Mouse (Mus musculus) adrenal gland (tissue): Measurements from ENCODE around the gene Pbld1.

Experiments
- intact Hi-C: fragments of 180-260 bp; cut with DNase I; formaldehyde crosslinking; loops from one replicate; pipeline ENCODE4 v1.15.1; 2025
- long read RNA-seq, 2 experiments: library from polyadenylated mRNA; unstranded; transcript quantifications; one replicate each; pipeline ENCODE4 v2.0.0; 2020; ENCODE audit warnings: borderline replicate concordance in 1 of 2; ENCODE audit not compliant: insufficient replicate concordance in 1 of 2

The Pbld1 gene
- long read RNA-seq, experiment 1 = 0 reads
- long read RNA-seq, experiment 2 = 0 reads

GRCm38 (mm10) chr10:63059862-63060261 lies at the start of gene Pbld1:
TSS of gene Pbld1 (plus strand) at chr10:63060162.
- intact Hi-C loops = loop anchor here (2.0 kb wide), 1 partner anchor 31 kb away; no protein-coding TSS in a partner anchor

GRCm38 (mm10) chr10:63010268-63010667 lies 49.7 kb upstream of the Pbld1 start:
- intact Hi-C loops = no loop called here

- intact Hi-C loops = no loop called here
These were observed 48.4 kb upstream of the Pbld1 start for GRCm38 (mm10) chr10:63011556-63011955.

GRCm38 (mm10) chr10:63013476-63013875 lies 46.5 kb upstream of the Pbld1 start:
- intact Hi-C loops = no loop called here

- intact Hi-C loops = no loop called here
These were observed 45.8 kb upstream of the Pbld1 start for GRCm38 (mm10) chr10:63014168-63014567.

- intact Hi-C loops = no loop called here
These were observed 40.7 kb upstream of the Pbld1 start for GRCm38 (mm10) chr10:63019304-63019703.

GRCm38 (mm10) chr10:63021702-63022101 lies 38.3 kb upstream of the Pbld1 start:
- intact Hi-C loops = no loop called here

GRCm38 (mm10) chr10:63022541-63023120 lies 37.3 kb upstream of the Pbld1 start:
- intact Hi-C loops = no loop called here

GRCm38 (mm10) chr10:63023121-63023748 lies 36.7 kb upstream of the Pbld1 start:
- intact Hi-C loops = no loop called here

- intact Hi-C loops = no loop called here
These were observed 36.0 kb upstream of the Pbld1 start, which contains the start of the genes Hnrnph3 and Pbld2 for GRCm38 (mm10) chr10:63023749-63024579. TSS of gene Hnrnph3 (minus strand) at chr10:63024217. TSS of gene Pbld2 (plus strand) at chr10:63024315.

- intact Hi-C loops = no loop called here
These were observed 35.4 kb upstream of the Pbld1 start for GRCm38 (mm10) chr10:63024580-63024910.

- intact Hi-C loops = no loop called here
These were observed 34.9 kb upstream of the Pbld1 start for GRCm38 (mm10) chr10:63025016-63025415.

- intact Hi-C loops = no loop called here
These were observed 34.4 kb upstream of the Pbld1 start for GRCm38 (mm10) chr10:63025491-63026011.

- intact Hi-C loops = no loop called here
These were observed 33.7 kb upstream of the Pbld1 start for GRCm38 (mm10) chr10:63026156-63026794.

- intact Hi-C loops = no loop called here
These were observed 33.2 kb upstream of the Pbld1 start for GRCm38 (mm10) chr10:63026795-63027160.

- intact Hi-C loops = loop anchor here (2.0 kb wide), 1 partner anchor 31 kb away; no protein-coding TSS in a partner anchor
These were observed 32.4 kb upstream of the Pbld1 start for GRCm38 (mm10) chr10:63027376-63028161.

GRCm38 (mm10) chr10:63028396-63028795 lies 31.6 kb upstream of the Pbld1 start:
- intact Hi-C loops = loop anchor here (2.0 kb wide), 1 partner anchor 30 kb away; no protein-coding TSS in a partner anchor

- intact Hi-C loops = no loop called here
These were observed 27.7 kb upstream of the Pbld1 start for GRCm38 (mm10) chr10:63032267-63032666.

- intact Hi-C loops = no loop called here
These were observed 27.0 kb upstream of the Pbld1 start for GRCm38 (mm10) chr10:63032956-63033355.

GRCm38 (mm10) chr10:63038571-63039320 lies 21.2 kb upstream of the Pbld1 start:
- intact Hi-C loops = no loop called here
